Mouse (Mus musculus) adrenal gland, postnatal 36 days (tissue): ENCODE results near the gene Pex6. TPM values are rescaled to one million over a fixed set of nuclear protein-coding genes. Genes with fewer than 3 reads are reported as not detected.
A peak's percentile ranks its signal among the peaks of the same experiment; 100 is the strongest.
"Not testable (repeated sequence)": the region's sequence is repeated elsewhere in the genome, so short reads cannot be mapped to it uniquely, and the experiment has no call there.

ENCODE experiments used
- DNase-seq, 2 experiments: peaks; one replicate each; pipeline ENCODE4 v3.0.0; 2021; ENCODE audit warnings: mixed read lengths in 1 of 2
- total RNA-seq, 2 experiments: library from RNA; stranded (reverse); gene quantifications; 2 replicates each; pipeline ENCODE4 v1.2.3; 2021

Gene Pex6
- total RNA-seq, 2 experiments from 2014 or later: 59.3 to 64.9 TPM

GRCm38 (mm10) chr17:46734055-46734454, 22.8 kb downstream of the Pex6 start:
- DNase-seq: no peak

- no peak for DNase-seq
These were observed 24.0 kb downstream of the Pex6 start for GRCm38 (mm10) chr17:46735287-46735686.

GRCm38 (mm10) chr17:46736160-46736559, 24.9 kb downstream of the Pex6 start:
- peak; percentile 47 to 65 for DNase-seq

- no peak for DNase-seq
These were observed 30.0 kb downstream of the Pex6 start for GRCm38 (mm10) chr17:46741305-46741704.

- DNase-seq: no peak
These were observed 31.7 kb downstream of the Pex6 start for GRCm38 (mm10) chr17:46742986-46743385.

- DNase-seq: no peak
These were observed 34.2 kb downstream of the Pex6 start for GRCm38 (mm10) chr17:46745506-46745905.

GRCm38 (mm10) chr17:46747234-46747633, 36.0 kb downstream of the Pex6 start:
- DNase-seq: no peak

- DNase-seq: no peak
These were observed 36.5 kb downstream of the Pex6 start for GRCm38 (mm10) chr17:46747806-46748205.

- no peak for DNase-seq
These were observed 38.0 kb downstream of the Pex6 start for GRCm38 (mm10) chr17:46749282-46749681.

GRCm38 (mm10) chr17:46750580-46750979, 39.3 kb downstream of the Pex6 start:
- DNase-seq: no peak

- DNase-seq: no peak
These were observed 40.0 kb downstream of the Pex6 start for GRCm38 (mm10) chr17:46751056-46751793.

- DNase-seq: peak; percentile 98
These were observed 40.7 kb downstream of the Pex6 start, which contains the start of gene Cnpy3 for GRCm38 (mm10) chr17:46751794-46752556. Cnpy3 (minus strand) TSS chr17:46752214.

GRCm38 (mm10) chr17:46758753-46759152, 47.5 kb downstream of the Pex6 start:
- DNase-seq: no peak

- DNase-seq: no peak
These were observed 52.3 kb downstream of the Pex6 start, which contains the start of gene Ptcra for GRCm38 (mm10) chr17:46763544-46763943. Ptcra (minus strand) TSS chr17:46763712.

- not testable (repeated sequence) for DNase-seq
These were observed 53.7 kb downstream of the Pex6 start for GRCm38 (mm10) chr17:46764916-46765315.

GRCm38 (mm10) chr17:46767868-46768267, 56.6 kb downstream of the Pex6 start:
- no peak for DNase-seq

- DNase-seq: no peak
These were observed 59.3 kb downstream of the Pex6 start for GRCm38 (mm10) chr17:46770546-46770945.

GRCm38 (mm10) chr17:46771025-46771424, 59.8 kb downstream of the Pex6 start:
- DNase-seq: no peak

- DNase-seq: no peak
These were observed 60.4 kb downstream of the Pex6 start for GRCm38 (mm10) chr17:46771616-46772015.

GRCm38 (mm10) chr17:46772038-46772403, 60.8 kb downstream of the Pex6 start:
- no peak for DNase-seq

GRCm38 (mm10) chr17:46772404-46773277, 61.4 kb downstream of the Pex6 start, which contains the start of gene 2310039H08Rik:
2310039H08Rik (plus strand) TSS chr17:46772635.
- peak; percentile 88 to 89 for DNase-seq
